Mouse (Mus musculus): ENCODE data around the gene Sesn3.
A peak's percentile ranks its signal among the peaks of the same experiment; 100 is the strongest.
"Not testable (repeated sequence)": the region's sequence is repeated elsewhere in the genome, so short reads cannot be mapped to it uniquely, and the experiment has no call there.

Sesn3 gene

DNA sequence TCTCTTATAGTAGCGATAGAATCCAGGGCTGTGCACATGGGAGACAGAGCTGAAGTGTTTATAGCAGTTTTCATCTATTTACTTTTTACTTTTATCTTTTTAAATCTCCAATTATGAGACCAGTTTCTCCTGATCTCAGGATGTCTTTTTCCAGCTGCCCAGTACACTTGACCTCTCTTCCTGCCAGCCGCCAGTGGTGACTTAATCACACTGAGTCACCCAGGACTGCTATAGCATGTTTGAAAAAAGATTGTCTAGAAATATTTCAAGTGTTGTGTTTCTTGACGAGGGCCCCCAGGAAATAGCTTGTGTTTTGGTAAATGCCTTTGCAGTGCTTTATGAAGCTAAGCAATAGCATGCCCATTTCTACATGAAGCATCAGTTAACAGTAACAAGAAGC lies 10.2 kb downstream of the Sesn3 start:
- DNase-seq: no peak

DNA sequence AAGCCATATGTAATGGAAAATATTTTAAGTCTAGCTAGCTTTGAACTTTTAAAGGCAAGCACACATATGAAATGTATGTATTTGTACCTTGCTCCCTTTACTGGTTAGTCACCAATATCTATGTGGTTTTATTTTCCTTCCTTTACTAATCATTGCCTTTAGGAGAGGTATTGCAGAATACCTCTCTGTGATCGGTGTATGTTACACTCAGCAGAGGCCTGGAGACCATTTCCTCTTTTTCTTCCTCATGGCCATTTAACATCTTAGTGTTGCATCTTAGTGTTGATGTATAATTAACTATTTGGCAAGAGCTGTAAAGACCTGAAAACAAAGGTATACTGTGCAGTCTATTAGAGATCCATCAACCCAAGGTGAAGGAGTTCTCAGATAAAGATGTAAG lies 12.4 kb downstream of the Sesn3 start:
- DNase-seq: no peak

GRCm38 (mm10) chr9:14288500-14288899 lies 13.6 kb downstream of the Sesn3 start:
- no peak for DNase-seq

DNA sequence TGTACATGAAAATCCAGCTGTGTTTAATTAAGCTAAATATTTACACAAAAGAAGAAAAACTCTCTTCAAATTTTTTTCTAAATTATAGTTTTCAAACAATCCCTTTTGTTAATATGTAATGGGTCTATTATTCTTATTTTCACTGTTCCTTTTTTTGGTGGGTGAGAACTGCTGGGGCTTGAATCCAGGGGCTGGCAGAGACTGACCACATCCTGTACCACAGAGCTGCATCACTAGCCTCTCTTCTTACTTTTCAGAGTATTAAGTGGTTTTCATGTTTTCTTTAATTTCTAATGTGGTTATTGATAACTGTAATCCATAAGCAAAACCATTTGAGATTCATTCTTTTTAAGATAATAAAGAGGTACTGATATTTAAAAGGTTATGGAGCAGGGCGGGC lies 19.0 kb downstream of the Sesn3 start:
- DNase-seq: no peak

DNA sequence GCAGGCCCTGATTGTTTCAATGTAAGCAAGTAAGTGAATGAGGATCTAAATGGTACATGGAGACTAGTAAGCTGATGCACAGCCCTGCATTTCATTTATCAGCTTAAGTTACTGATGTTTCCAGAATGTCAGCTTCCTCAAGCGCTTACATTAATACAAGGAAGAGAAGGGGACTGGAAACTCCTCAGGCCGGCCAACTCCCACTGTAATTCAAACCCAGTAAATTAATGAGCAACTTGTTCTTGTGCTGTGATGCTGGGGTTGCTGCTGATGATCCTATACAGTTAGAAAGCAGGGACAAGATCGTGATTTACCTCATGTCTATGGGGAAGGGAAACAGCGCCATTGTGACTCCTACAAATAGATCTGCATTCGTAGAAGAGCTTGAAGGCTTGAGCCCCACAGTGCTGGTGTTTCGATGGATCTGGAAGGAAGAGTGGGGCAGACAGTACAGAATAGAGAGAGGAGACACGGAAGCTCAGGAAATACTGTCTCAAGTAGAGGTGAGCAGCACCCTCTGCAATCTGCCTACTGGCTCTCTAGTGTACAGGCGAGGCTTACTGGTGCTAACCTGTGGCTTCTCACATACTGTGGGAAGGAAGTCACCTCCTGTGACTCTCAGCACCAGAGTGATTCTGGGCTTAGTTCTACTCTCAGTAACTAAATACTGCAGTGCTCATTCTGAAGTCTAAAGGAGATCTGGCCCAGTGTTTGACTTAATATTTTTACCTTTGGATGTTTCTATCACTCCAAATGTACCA lies 21.0 kb downstream of the Sesn3 start:
- DNase-seq: no peak

DNA sequence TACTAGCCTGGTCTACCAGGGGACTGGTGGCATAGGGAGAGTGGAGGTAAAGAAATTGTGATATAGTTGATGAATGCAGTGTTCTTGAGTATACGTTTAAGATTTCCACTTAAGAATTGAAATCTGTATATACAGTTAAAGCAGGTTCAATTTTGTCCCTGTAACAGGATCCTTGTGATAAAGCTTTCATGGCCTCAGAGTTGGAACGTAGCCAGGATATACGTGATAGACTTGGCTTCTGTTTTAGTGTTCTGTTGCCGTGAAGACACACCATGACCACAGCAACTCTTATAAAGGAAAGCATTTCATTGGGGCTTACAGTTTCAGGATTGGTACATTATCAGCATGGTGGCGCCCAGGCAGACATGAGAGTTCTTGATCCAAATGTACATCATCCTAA lies 22.3 kb downstream of the Sesn3 start:
- DNase-seq: no peak

- no peak for DNase-seq
These were observed 25.0 kb downstream of the Sesn3 start for GRCm38 (mm10) chr9:14299819-14300218.

- peak; percentile 8 to 12 for DNase-seq
These were observed 25.9 kb downstream of the Sesn3 start for GRCm38 (mm10) chr9:14300795-14301194.

- no peak for DNase-seq
These were observed 29.5 kb downstream of the Sesn3 start for GRCm38 (mm10) chr9:14304262-14304968.

GRCm38 (mm10) chr9:14307341-14307740 lies 32.5 kb downstream of the Sesn3 start:
- no peak for DNase-seq

DNA sequence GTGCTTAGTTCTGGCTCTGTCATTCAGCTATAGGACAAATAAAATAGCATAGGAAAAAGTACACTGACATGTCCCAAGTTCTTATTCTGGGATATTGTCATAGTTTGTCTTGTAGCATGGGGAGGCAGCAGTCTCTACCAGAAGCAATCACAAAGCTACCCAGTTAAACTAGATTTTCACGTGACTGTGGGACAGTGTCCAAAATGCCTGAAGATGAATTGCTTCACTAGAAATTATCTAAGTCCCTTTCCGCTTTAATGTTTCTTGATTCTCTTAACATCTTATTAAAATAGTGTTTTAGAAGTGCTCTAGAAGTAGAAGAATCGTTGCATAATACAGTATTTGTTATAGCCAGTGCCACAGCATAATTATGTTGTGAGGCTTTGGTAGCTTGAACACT lies 39.1 kb downstream of the Sesn3 start:
- DNase-seq: no peak

DNA sequence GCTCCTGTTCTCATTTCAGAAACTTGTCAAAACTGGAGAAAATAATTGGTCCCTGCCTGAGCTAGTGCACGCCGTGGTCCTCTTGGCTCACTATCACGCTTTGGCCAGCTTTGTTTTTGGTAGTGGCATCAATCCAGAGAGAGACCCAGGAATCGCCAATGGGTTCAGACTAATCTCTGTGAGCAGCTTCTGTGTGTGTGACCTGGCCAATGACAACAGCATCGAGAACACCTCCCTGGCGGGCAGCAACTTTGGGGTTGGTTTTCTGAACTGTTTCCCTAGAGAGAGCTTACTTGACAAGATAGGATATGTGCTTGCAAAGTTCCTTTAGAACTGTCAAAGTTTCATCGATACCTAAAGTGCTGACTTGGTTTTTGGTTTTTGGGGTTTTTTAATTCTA lies 39.6 kb downstream of the Sesn3 start:
- no peak for DNase-seq

- no peak for DNase-seq
These were observed 41.8 kb downstream of the Sesn3 start for GRCm38 (mm10) chr9:14316618-14317017.

GRCm38 (mm10) chr9:14335829-14336228 lies 61.0 kb downstream of the Sesn3 start:
- no peak for DNase-seq

DNA sequence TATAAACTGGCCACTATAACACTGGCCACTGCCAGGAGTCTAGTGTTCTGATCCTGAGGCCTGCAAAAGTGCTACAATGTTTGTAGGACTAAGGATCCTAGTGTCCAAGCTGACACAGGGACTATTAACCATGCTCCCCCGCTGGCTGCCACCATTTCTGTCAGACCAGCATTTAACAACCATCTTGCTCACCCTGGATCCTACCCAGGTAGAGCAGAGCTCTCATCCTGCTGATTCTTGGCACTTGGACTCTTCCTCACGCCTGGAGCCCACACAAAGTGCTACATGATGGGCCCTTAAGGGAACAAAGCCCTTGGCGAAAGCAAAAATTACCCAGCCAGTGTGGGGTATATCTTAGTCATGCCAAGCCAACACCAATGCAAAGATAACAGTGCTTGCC lies 62.0 kb downstream of the Sesn3 start:
- DNase-seq: no peak

DNA sequence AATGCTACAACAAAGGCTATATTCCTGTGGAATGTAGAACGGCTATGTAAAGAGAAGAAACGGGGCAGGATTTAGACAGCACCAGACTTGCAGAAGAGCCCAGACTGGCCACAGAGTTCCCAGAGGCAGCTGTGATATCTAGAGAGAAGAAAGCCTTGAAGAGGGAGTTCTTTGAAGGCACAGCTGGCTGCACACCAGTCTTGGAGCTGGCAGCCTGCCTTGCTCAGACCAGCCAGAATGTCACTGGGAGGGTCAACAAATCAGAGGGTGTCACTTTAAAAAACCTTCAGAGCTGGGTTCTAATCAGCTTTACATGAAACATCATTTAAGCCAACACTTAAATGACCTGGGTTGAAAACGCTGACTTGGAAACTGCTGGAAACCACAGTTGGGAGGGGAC lies 63.8 kb downstream of the Sesn3 start:
- peak; percentile 30 to 40 for DNase-seq

GRCm38 (mm10) chr9:14342041-14342668 lies 67.3 kb downstream of the Sesn3 start:
- DNase-seq: peak; percentile 88

DNA sequence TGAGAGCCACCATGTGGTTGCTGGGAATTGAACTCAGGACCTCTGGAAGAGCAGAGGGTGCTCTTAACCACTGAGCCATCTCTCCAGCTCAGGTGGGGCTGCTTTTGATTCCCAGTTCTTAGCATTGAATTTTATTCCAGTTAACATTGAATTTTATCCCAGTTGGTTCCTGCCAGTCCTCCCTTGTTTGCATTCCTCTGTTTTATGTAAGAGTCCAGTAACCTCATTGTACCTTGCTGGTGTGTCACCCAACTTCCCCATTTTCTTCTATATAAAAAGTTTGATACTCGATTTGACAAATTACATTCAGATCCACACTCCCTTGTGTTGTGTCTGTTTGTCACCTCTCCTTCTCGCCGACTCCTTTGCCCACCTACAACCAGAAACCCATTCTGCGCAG lies 71.0 kb downstream of the Sesn3 start:
- DNase-seq: not testable (repeated sequence)

- peak; percentile 38 to 42 for DNase-seq
These were observed 73.5 kb downstream of the Sesn3 start for GRCm38 (mm10) chr9:14348416-14348815.

DNA sequence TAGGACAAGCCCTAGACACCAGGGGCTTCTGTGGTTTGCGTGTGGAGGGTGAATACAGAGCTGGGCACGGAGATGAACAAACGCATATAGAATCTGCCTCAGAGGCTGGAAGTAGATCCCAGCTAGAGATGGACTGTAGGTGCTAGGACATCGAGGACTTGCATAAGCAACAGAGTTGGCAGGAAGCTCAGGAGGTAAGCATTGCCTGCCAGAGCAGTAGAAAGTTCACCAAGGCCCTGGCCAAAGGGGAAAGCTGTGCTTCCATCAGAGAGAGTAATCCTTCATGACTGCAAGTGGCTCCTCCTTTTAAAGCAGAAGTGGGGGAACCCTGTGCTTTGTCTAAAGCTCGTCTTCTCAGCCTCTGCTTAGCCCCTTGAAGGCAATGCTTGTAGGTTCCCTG lies 74.5 kb downstream of the Sesn3 start:
- no peak for DNase-seq

DNA sequence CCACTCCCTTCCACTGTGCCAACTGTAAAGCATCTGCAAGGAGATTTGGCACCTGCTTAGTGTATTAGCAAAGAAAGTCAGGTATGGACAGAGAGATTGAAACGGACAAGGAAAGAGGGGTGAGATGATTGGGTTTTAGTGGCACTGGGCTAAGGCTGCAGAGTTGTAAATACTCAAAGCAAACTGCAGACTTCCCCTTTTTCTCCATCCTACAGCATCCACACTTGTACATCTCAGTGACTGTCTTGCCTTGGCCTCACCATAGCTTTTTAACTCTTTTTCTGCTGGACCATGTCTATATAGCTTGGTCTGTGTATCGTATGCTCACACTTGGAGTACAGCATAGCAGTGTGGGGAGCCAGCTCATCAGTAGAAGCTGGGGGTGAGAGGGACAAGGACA lies 75.9 kb downstream of the Sesn3 start:
- DNase-seq: no peak

DNA sequence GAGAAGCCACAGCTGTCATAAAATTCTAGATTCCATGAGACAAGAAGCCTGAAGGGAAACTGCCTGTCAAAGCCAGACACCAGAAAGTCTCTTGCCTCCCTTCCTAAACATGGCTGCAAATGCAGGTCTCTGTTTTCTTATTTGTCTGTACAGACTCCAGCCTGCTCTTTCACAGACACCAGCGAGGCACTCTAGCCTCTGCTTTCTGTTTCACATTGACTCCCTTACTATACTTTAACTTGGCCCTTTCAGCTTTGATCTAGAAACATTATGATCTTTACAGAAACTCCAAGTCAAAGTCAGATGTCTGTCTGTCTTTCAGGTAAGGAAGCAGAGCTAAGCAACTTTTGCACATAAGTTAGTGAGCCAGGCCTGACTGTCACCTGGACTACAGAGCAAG lies 77.5 kb downstream of the Sesn3 start:
- DNase-seq: no peak

- no peak for DNase-seq
These were observed 80.0 kb downstream of the Sesn3 start for GRCm38 (mm10) chr9:14354852-14355251.

DNA sequence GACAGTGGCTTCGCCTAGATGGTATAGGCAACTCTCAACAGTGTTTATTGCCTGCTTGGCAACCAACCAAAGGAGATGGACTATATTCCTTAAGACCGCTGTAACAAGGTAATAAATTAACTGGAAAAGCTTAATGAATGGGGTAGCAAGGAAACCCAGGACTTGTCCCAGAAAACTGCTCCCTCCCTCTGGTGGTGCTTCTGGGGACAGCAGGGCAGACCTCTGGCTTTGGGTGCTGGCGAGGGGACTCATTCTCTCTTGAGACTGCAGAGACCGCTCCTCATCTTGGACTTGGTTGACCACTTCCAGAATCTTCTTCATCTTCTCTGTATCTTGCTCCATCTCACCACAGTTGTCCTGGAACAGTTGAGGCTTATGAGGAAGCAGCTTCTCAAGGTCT lies 82.2 kb downstream of the Sesn3 start:
- peak; percentile 56 to 61 for DNase-seq

Data from kidney, postnatal 4 days (tissue).